Mouse (Mus musculus) embryonic facial prominence, embryonic 15.5 days (tissue): ENCODE data around the gene Apon. TPM values are rescaled to one million over a fixed set of nuclear protein-coding genes. Genes with fewer than 3 reads are reported as not detected.
A peak's percentile ranks its signal among the peaks of the same experiment; 100 is the strongest.

Experiments used
- ATAC-seq: fragments of 200-750 bp; cut with Nextera tagmentation; 2 replicates; pipeline ENCODE4 v1.8.0; 2017; ENCODE audit warnings: low read depth, moderate TSS enrichment; ENCODE audit not compliant: insufficient number of reproducible peaks, low FRiP score, low TSS enrichment
- H3K27ac ChIP-seq: fragments of 300-500 bp; sonication (generic); replicated peaks from 2 replicates; pipeline ENCODE4 v1.5.1; 2015; ENCODE audit warnings: mild to moderate bottlenecking, inconsistent platforms
- H3K27me3 ChIP-seq: fragments of 300-500 bp; sonication (generic); 2 replicates; pipeline ENCODE4 v1.6.1; 2015; ENCODE audit warnings: inconsistent platforms
- H3K36me3 ChIP-seq: fragments of 300-500 bp; sonication (generic); 2 replicates; pipeline ENCODE4 v1.6.1; 2015; ENCODE audit warnings: mild to moderate bottlenecking, inconsistent platforms
- H3K4me1 ChIP-seq: fragments of 300-500 bp; sonication (generic); 2 replicates; pipeline ENCODE4 v1.6.1; 2015; ENCODE audit warnings: inconsistent platforms
- H3K4me2 ChIP-seq: fragments of 300-500 bp; sonication (generic); replicated peaks from 2 replicates; pipeline ENCODE4 v1.6.1; 2015; ENCODE audit warnings: mild to moderate bottlenecking, inconsistent platforms
- H3K4me3 ChIP-seq: fragments of 300-500 bp; sonication (generic); replicated peaks from 2 replicates; pipeline ENCODE4 v1.5.1; 2015; ENCODE audit warnings: mild to moderate bottlenecking, inconsistent platforms
- H3K9ac ChIP-seq: fragments of 300-500 bp; sonication (generic); 2 replicates; pipeline ENCODE4 v1.6.1; 2015; ENCODE audit warnings: inconsistent platforms
- H3K9me3 ChIP-seq: fragments of 300-500 bp; sonication (generic); replicated peaks from 2 replicates; pipeline ENCODE4 v1.6.1; 2016; ENCODE audit warnings: inconsistent platforms
- WGBS: fragments of 180-500 bp; shearing (Covaris S2); methylation state at CpG from one replicate; pipeline ENCODE4 v1.1.7; 2015; 5-methylcytosine and 5-hydroxymethylcytosine counted together
- polyA plus RNA-seq: library from polyadenylated mRNA; unstranded; fragments of >200 nt; fragmentation: Nextera tagmentation; extraction: Ambion mirVana; gene quantifications from 2 replicates; pipeline ENCODE4 v1.2.1, GENCODE M21; 2015

Apon gene
- polyA plus RNA-seq, 1 experiment from 2014 or later: 0.27 TPM

DNA sequence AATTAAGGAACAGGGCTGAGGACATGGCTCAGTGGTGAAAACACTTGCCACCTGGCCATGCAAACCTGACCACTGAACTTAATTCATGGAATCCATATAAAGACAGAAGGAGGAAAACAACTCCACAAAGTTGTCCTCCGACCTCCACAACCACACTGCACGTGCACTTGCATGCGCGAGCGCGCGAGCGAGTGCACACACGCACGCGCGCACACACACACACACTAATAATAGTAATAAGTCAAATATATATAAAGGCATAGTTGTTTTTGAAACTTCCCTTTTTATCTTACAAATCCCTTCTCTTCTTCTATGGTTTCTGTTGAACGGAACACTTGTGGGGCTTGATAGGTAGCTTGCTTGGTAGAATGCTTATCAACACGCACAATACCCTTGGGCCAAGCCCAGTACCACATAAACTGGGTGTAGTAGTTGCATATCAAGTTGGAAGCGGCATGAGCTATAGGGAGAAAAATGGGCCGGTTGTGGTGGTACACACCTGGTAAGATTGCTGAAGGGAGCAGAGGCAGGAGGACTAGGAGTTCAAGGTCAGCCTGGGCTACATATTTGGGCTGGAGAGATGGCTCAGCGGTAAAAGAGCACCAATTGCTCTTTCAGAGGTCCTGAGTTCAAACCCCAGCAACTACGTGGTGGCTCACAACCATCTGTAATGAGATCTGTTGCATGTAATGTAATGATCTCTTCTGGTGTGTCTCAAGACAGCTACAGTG lies 35.3 kb upstream of the Apon start:
- H3K9ac ChIP-seq: no peak overlapping the region
- no peaks in the 10 kb centered on the region for H3K4me1 ChIP-seq
- no peak overlapping the region for H3K27ac ChIP-seq
- no peaks in the 10 kb centered on the region for H3K36me3 ChIP-seq
- 91% methylated on average over 18 of the region's 18 CpGs for WGBS
- H3K27me3 ChIP-seq: no peaks in the 10 kb centered on the region
- H3K4me3 ChIP-seq: no peak overlapping the region
- no peak overlapping the region for H3K4me2 ChIP-seq
- no peaks in the 10 kb centered on the region for H3K9me3 ChIP-seq
- ATAC-seq: no peak

DNA sequence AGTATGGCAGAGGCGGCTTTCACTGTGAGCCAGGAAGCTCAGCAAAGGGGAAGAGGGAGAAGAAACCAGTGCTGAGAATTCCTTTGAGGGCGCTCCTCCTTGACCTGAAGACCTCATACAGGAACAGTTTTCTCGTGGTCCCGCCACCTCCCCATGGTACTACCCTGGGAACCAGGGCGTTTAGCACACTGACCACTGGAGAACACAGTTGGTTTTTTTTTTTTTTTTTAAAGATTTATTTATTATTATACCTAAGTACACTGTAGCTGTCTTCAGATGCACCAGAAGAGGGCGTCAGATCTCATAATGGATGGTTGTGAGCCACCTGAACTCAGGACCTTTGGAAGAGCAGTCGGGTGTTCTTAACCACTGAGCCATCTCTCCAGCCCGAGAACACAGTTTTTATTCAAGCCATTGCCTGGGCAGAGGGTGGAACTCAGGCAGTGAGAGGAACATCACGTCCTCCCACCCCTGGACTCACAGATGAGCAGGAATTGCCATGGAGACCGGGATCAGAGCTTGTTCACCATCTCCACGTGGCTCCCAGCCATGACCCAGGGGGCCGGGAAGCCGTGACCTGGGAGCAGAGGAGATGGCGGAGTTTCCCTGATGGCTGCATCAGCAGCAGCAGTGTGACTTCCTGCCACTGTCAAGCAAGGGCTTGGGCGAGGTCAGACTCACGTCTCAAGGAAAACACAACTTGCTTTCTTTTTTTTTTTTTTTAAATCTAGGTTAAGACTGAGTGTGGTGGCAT lies 32.2 kb upstream of the Apon start:
- no peaks in the 10 kb centered on the region for H3K36me3 ChIP-seq
- H3K4me1 ChIP-seq: peaks cover 6% of the 10 kb centered on the region
- H3K27ac ChIP-seq: no peak overlapping the region
- no peak overlapping the region for H3K4me3 ChIP-seq
- H3K9me3 ChIP-seq: no peaks in the 10 kb centered on the region
- H3K9ac ChIP-seq: no peak overlapping the region
- no peak for ATAC-seq
- 55% methylated on average over 16 of the region's 16 CpGs for WGBS
- H3K27me3 ChIP-seq: no peaks in the 10 kb centered on the region
- H3K4me2 ChIP-seq: no peak overlapping the region

DNA sequence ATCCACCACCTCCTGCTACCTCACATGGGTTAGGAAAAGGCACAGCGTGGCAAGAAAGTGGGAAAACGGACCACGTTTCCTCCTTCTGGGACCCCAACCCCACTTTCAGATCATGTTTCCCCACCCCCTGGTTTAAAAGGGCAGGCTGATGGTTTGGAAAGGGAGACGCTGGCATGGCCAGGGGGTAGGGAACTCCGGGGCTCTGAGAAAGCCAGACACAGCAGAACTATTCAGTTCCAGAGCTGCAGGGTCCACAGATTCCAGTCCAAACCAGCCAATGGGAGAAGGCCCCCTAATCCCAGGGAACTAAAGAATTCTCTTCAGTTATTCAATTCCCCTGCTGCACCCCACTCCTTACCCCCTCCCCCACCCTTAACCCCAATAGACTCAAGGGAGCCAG lies 28.8 kb upstream of the Apon start:
- Histone ChIP-seq H3K4me1 (peaks cover 7% of the 10 kb centered on the region), H3K9ac (no peak overlapping the region), H3K9me3 (no peaks in the 10 kb centered on the region), H3K4me3 (no peak overlapping the region), H3K4me2 (no peak overlapping the region), H3K27ac (peak overlapping the region; percentile 44; the same call in 1 of the 2 replicates), H3K36me3 (no peaks in the 10 kb centered on the region), H3K27me3 (no peaks in the 10 kb centered on the region)
- ATAC-seq: 0 out of 2 replicates have a peak, but pooled peaks have one; percentile 25
- 26% methylated on average over 5 of the region's 5 CpGs for WGBS

- Histone ChIP-seq H3K9ac (no peak within 1 kb of the TSS), H3K27ac (peak within 1 kb of the TSS; percentile 44; the same call in 1 of the 2 replicates), H3K4me1 (peaks cover 11% of the 10 kb centered on the region), H3K27me3 (no peaks in the 10 kb centered on the region), H3K4me3 (no peak within 1 kb of the TSS), H3K36me3 (no peaks in the 10 kb centered on the region), H3K9me3 (no peaks in the 10 kb centered on the region), H3K4me2 (no peak within 1 kb of the TSS)
- WGBS: 52% methylated on average over 4 of the region's 4 CpGs
- ATAC-seq: 0 out of 2 replicates have a peak, but pooled peaks have one; percentile 7
Observed at GRCm38 (mm10) chr10:128225538-128225937, 28.4 kb upstream of the Apon start, which contains the start of gene Mip. TSS of gene Mip (plus strand) at chr10:128225838.

- no peak overlapping the region for H3K4me2 ChIP-seq
- peaks cover 22% of the 10 kb centered on the region for H3K4me1 ChIP-seq
- no peak overlapping the region for H3K4me3 ChIP-seq
- H3K9me3 ChIP-seq: no peaks in the 10 kb centered on the region
- no peak overlapping the region for H3K9ac ChIP-seq
- ATAC-seq: no peak
- H3K27me3 ChIP-seq: no peaks in the 10 kb centered on the region
- no peaks in the 10 kb centered on the region for H3K36me3 ChIP-seq
- H3K27ac ChIP-seq: no peak overlapping the region
- 67% methylated on average over 9 of the region's 9 CpGs for whole genome bisulfite sequencing
Observed at GRCm38 (mm10) chr10:128227592-128227991, 26.3 kb upstream of the Apon start.

DNA sequence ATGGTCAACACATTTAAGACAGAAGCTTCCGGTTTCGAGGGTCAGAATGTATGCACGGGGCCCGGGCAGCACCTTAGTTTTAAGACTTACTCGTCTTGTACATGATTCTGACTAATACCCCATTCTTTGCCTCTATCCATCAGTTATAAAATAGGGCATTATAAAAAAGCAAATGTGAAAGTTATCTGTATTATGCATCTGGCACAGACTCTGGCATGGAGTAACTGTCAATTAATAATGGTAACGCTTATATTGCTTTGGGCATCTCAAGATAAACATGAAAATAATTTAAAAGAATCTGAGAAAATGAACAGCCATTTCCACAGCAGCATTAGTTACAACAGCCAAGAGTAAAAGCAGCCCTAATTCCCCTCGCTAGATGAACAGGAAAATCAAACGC lies 25.9 kb upstream of the Apon start:
- H3K4me1 ChIP-seq: peaks cover 26% of the 10 kb centered on the region
- ATAC-seq: no peak
- WGBS: 90% methylated on average over 8 of the region's 8 CpGs
- H3K27ac ChIP-seq: no peak overlapping the region
- H3K4me3 ChIP-seq: no peak overlapping the region
- no peaks in the 10 kb centered on the region for H3K27me3 ChIP-seq
- no peak overlapping the region for H3K9ac ChIP-seq
- no peaks in the 10 kb centered on the region for H3K36me3 ChIP-seq
- H3K4me2 ChIP-seq: no peak overlapping the region
- no peaks in the 10 kb centered on the region for H3K9me3 ChIP-seq

DNA sequence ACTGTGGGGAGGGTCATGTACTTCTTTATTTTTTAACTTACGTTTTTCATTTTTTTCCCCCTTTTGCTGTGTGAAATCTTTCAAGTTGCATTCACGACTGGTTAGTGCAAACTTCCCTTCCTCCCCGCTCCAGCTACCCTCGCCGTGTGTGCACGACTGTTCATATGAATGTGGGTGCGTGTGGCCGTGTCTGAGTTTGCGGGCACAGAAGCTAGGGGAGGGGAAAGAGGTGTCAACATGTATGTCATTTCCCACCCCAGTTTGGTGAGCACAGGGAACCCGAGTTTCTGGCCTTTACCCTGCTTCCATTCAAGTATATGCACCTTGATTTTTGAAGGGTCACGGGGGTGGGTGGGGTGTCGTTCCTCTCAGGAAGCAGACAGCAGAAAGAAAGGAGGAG lies 23.3 kb upstream of the Apon start:
- no peak overlapping the region for H3K27ac ChIP-seq
- H3K36me3 ChIP-seq: no peaks in the 10 kb centered on the region
- WGBS: 78% methylated on average over 12 of the region's 12 CpGs
- peaks cover 23% of the 10 kb centered on the region for H3K4me1 ChIP-seq
- H3K4me3 ChIP-seq: no peak overlapping the region
- ATAC-seq: no peak
- H3K27me3 ChIP-seq: no peaks in the 10 kb centered on the region
- no peak overlapping the region for H3K9ac ChIP-seq
- no peaks in the 10 kb centered on the region for H3K9me3 ChIP-seq
- H3K4me2 ChIP-seq: no peak overlapping the region

- Histone ChIP-seq H3K4me2 (peak overlapping the region; percentile 64), H3K27me3 (no peaks in the 10 kb centered on the region), H3K9me3 (no peaks in the 10 kb centered on the region), H3K27ac (peak overlapping the region; percentile 97), H3K9ac (no peak overlapping the region), H3K4me3 (peak overlapping the region; percentile 83), H3K4me1 (peaks cover 24% of the 10 kb centered on the region), H3K36me3 (no peaks in the 10 kb centered on the region)
- 8% methylated on average over 5 of the region's 5 CpGs for WGBS
- no peak for ATAC-seq
Observed at GRCm38 (mm10) chr10:128231146-128231545, 22.8 kb upstream of the Apon start.

GRCm38 (mm10) chr10:128231697-128232419 lies 22.0 kb upstream of the Apon start, which contains the start of gene Timeless:
TSS of gene Timeless (plus strand) at chr10:128232065.
- no peaks in the 10 kb centered on the region for H3K36me3 ChIP-seq
- H3K27me3 ChIP-seq: no peaks in the 10 kb centered on the region
- H3K4me3 ChIP-seq: peak within 1 kb of the TSS; percentile 83
- peak; percentile 91 for ATAC-seq
- WGBS: under 1% methylated on average over 58 of the region's 58 CpGs
- H3K9ac ChIP-seq: peak within 1 kb of the TSS; percentile 73
- peak within 1 kb of the TSS; percentile 97 for H3K27ac ChIP-seq
- peak within 1 kb of the TSS; percentile 64 for H3K4me2 ChIP-seq
- H3K4me1 ChIP-seq: peaks cover 26% of the 10 kb centered on the region
- no peaks in the 10 kb centered on the region for H3K9me3 ChIP-seq

GRCm38 (mm10) chr10:128232420-128232985 lies 21.4 kb upstream of the Apon start:
- Histone ChIP-seq H3K4me2 (peak overlapping the region; percentile 64), H3K36me3 (no peaks in the 10 kb centered on the region), H3K9ac (peak overlapping the region; percentile 73), H3K9me3 (no peaks in the 10 kb centered on the region), H3K27ac (peak overlapping the region; percentile 97), H3K4me3 (peak overlapping the region; percentile 83), H3K4me1 (peaks cover 29% of the 10 kb centered on the region), H3K27me3 (no peaks in the 10 kb centered on the region)
- WGBS: under 1% methylated on average over 14 of the region's 14 CpGs
- no peak for ATAC-seq

GRCm38 (mm10) chr10:128236321-128236720 lies 17.6 kb upstream of the Apon start:
- WGBS: 40% methylated on average over 4 of the region's 4 CpGs
- H3K27ac ChIP-seq: peak overlapping the region; percentile 52; the same call in 1 of the 2 replicates
- no peaks in the 10 kb centered on the region for H3K27me3 ChIP-seq
- no peaks in the 10 kb centered on the region for H3K9me3 ChIP-seq
- ATAC-seq: no peak
- no peak overlapping the region for H3K9ac ChIP-seq
- H3K4me3 ChIP-seq: no peak overlapping the region
- no peak overlapping the region for H3K4me2 ChIP-seq
- H3K36me3 ChIP-seq: peaks cover 14% of the 10 kb centered on the region
- peaks cover 21% of the 10 kb centered on the region for H3K4me1 ChIP-seq
